Mouse (Mus musculus) midbrain, embryonic 14.5 days (tissue): Measurements from ENCODE around the gene Akr1b8. TPM values are rescaled to one million over a fixed set of nuclear protein-coding genes. Genes with fewer than 3 reads are reported as not detected.
"Not testable (repeated sequence)": the region's sequence is repeated elsewhere in the genome, so short reads cannot be mapped to it uniquely, and the experiment has no call there.

Experiments used
- ATAC-seq: fragments of 200-750 bp; cut with Nextera tagmentation; 2 replicates; pipeline ENCODE4 v1.8.0; 2017; ENCODE audit warnings: moderate number of reproducible peaks, moderate library complexity; ENCODE audit not compliant: low FRiP score, low TSS enrichment
- DNase-seq: peaks from one replicate; pipeline ENCODE4 v3.0.0-alpha.2; 2015
- H3K27ac ChIP-seq: fragments of 300-500 bp; sonication (generic); replicated peaks from 2 replicates; pipeline ENCODE4 v1.5.1; 2014; ENCODE audit warnings: mild to moderate bottlenecking, low read depth, low read length, moderate library complexity
- H3K27me3 ChIP-seq: fragments of 300-500 bp; sonication (generic); 2 replicates; pipeline ENCODE4 v1.6.1; 2014; ENCODE audit warnings: low read length, control low read depth, mixed read lengths; ENCODE audit not compliant: control insufficient read depth, insufficient read depth
- H3K36me3 ChIP-seq: fragments of 300-500 bp; sonication (generic); 2 replicates; pipeline ENCODE4 v1.6.1; 2014; ENCODE audit warnings: low read length, control low read depth; ENCODE audit not compliant: control insufficient read depth, insufficient read depth
- H3K4me1 ChIP-seq: fragments of 300-500 bp; sonication (generic); 2 replicates; pipeline ENCODE4 v1.6.1; 2014; ENCODE audit warnings: mild to moderate bottlenecking, antibody characterized with exemption, low read length, control low read depth; ENCODE audit not compliant: control insufficient read depth, insufficient read depth
- H3K4me2 ChIP-seq: fragments of 300-500 bp; sonication (generic); 2 replicates; pipeline ENCODE4 v1.6.1; 2014; ENCODE audit warnings: mild to moderate bottlenecking, low read length, moderate library complexity
- H3K4me3 ChIP-seq: fragments of 300-500 bp; sonication (generic); replicated peaks from 2 replicates; pipeline ENCODE4 v1.5.1; 2014; ENCODE audit warnings: low read depth, low read length
- H3K9ac ChIP-seq: fragments of 300-500 bp; sonication (generic); replicated peaks from 2 replicates; pipeline ENCODE4 v1.6.1; 2014; ENCODE audit warnings: mild to moderate bottlenecking, low read length, moderate library complexity
- H3K9me3 ChIP-seq: fragments of 300-500 bp; sonication (generic); 2 replicates; pipeline ENCODE4 v1.6.1; 2016; ENCODE audit warnings: low read length, control low read depth, mixed read lengths; ENCODE audit not compliant: control insufficient read depth
- WGBS: fragments of 180-500 bp; shearing (Covaris S2); extraction: QIAGEN DNeasy Blood & Tissue Kit; methylation state at CpG from one replicate; pipeline ENCODE4 v1.1.7; 2014; 5-methylcytosine and 5-hydroxymethylcytosine counted together
- polyA plus RNA-seq: library from polyadenylated mRNA; unstranded; fragments of >200 nt; fragmentation: Nextera tagmentation; extraction: Ambion mirVana; gene quantifications from 2 replicates; pipeline ENCODE4 v1.2.1, GENCODE M21; 2014

The Akr1b8 gene
- polyA plus RNA-seq, 1 experiment from 2014 or later: 4.5 TPM

GRCm38 (mm10) chr6:34400696-34401095, 46.8 kb downstream of the Akr1b8 start:
- H3K27ac ChIP-seq: no peak overlapping the region
- H3K36me3 ChIP-seq: no peaks in the 10 kb centered on the region
- no peaks in the 10 kb centered on the region for H3K4me1 ChIP-seq
- H3K4me3 ChIP-seq: no peak overlapping the region
- no peaks in the 10 kb centered on the region for H3K27me3 ChIP-seq
- H3K9me3 ChIP-seq: no peaks in the 10 kb centered on the region
- no peak overlapping the region for H3K9ac ChIP-seq
- no peak overlapping the region for H3K4me2 ChIP-seq
- no peak for DNase-seq
- no peak for ATAC-seq
- 85% methylated on average over 2 of the region's 2 CpGs for WGBS

GRCm38 (mm10) chr6:34406746-34407145, 52.8 kb downstream of the Akr1b8 start:
- Histone ChIP-seq H3K36me3 (no peaks in the 10 kb centered on the region), H3K9ac (no peak overlapping the region), H3K9me3 (no peaks in the 10 kb centered on the region), H3K4me1 (no peaks in the 10 kb centered on the region), H3K4me3 (no peak overlapping the region), H3K4me2 (no peak overlapping the region), H3K27ac (no peak overlapping the region), H3K27me3 (no peaks in the 10 kb centered on the region)
- 93% methylated on average over 4 of the region's 4 CpGs for WGBS
- no peak for DNase-seq
- no peak for ATAC-seq

- H3K27ac ChIP-seq: no peak overlapping the region
- no peak for ATAC-seq
- H3K9me3 ChIP-seq: no peaks in the 10 kb centered on the region
- H3K9ac ChIP-seq: no peak overlapping the region
- DNase-seq: no peak
- H3K36me3 ChIP-seq: no peaks in the 10 kb centered on the region
- no peaks in the 10 kb centered on the region for H3K27me3 ChIP-seq
- WGBS: 93% methylated on average over 10 of the region's 10 CpGs
- H3K4me1 ChIP-seq: no peaks in the 10 kb centered on the region
- H3K4me3 ChIP-seq: no peak overlapping the region
- H3K4me2 ChIP-seq: no peak overlapping the region
Measured at GRCm38 (mm10) chr6:34407403-34407802, 53.5 kb downstream of the Akr1b8 start.

DNA sequence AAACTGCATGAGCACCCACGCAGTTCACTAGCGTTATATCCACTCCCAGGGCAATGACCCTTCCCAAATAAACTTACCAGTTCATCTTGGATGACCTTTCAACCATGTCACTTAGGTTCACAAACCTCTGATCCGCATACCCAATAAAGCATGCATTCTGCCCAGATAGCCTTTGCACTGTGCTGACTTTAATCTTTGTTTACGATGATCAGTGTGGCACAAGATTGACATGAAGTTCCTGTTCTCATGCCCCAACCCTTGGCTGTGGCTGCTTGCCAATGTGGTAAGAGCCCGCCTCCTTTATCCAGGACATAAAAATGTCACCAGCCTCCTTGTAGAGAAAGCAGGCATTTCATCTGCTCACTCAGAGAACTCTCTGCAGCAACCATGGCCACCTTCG, 58.1 kb downstream of the Akr1b8 start, which contains the start of gene Akr1b7:
TSS of gene Akr1b7 (plus strand) at position 312 of the 400 bp plus-strand sequence.
- ATAC-seq (no peak), DNase-seq (no peak)
- Histone ChIP-seq H3K36me3 (no peaks in the 10 kb centered on the region), H3K4me3 (no peak within 1 kb of the TSS), H3K27ac (no peak within 1 kb of the TSS), H3K9ac (no peak within 1 kb of the TSS), H3K27me3 (no peaks in the 10 kb centered on the region), H3K4me2 (no peak within 1 kb of the TSS), H3K9me3 (no peaks in the 10 kb centered on the region), H3K4me1 (no peaks in the 10 kb centered on the region)
- WGBS: 87% methylated on average over 6 of the region's 6 CpGs

DNA sequence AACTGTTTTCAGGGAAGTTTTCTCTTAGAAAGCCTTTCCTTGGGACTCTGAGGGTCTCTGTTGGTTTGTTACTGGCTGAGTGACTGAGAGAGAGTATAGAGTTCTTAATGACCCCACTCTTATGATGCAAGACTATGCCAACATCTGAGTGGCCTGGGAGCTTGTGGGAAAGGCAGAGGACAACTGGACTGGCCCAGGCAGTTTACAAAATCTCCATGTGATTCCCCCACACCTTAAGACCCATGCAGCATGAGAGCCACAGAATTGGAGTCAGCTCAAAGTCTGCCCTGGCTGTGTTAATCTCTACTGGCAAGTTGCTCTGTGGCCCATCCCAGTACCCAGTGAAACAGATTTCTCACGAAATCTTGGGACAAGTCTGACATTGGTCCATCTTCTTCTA, 58.8 kb downstream of the Akr1b8 start:
- Histone ChIP-seq H3K9me3 (no peaks in the 10 kb centered on the region), H3K36me3 (no peaks in the 10 kb centered on the region), H3K4me2 (no peak overlapping the region), H3K4me3 (no peak overlapping the region), H3K9ac (no peak overlapping the region), H3K4me1 (no peaks in the 10 kb centered on the region), H3K27me3 (no peaks in the 10 kb centered on the region), H3K27ac (no peak overlapping the region)
- DNase-seq: no peak
- no peak for ATAC-seq
- 79% methylated on average over 1 of the region's 1 CpGs for WGBS

DNA sequence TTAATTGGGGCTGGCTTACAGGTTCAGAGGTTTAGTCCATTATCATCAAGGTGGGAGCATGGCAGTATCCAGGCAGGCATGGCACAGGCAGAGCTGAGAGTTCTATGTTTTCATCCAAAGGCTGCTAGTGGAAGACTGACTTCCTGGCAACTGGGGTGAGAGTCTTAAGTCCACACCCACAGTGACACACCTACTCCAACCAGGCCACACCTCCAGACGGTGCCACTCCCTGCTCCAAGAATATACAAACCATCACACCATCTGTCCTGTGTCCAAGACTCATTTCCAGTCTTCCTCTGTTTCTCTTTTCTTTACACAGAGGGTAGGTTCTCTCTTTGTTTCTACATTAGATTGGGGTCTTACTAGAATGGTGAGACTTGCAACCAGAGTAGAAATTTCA, 59.5 kb downstream of the Akr1b8 start:
- not testable (repeated sequence) for H3K9ac ChIP-seq, H3K4me2 ChIP-seq, H3K4me1 ChIP-seq, ATAC-seq, H3K27me3 ChIP-seq, DNase-seq, H3K27ac ChIP-seq, H3K9me3 ChIP-seq, H3K4me3 ChIP-seq, H3K36me3 ChIP-seq
- WGBS: 67% methylated on average over 1 of the region's 1 CpGs

GRCm38 (mm10) chr6:34416521-34416920, 62.6 kb downstream of the Akr1b8 start:
- H3K4me1 ChIP-seq: no peaks in the 10 kb centered on the region
- H3K27me3 ChIP-seq: no peaks in the 10 kb centered on the region
- ATAC-seq (no peak), DNase-seq (no peak)
- 97% methylated on average over 2 of the region's 2 CpGs for WGBS
- H3K9me3 ChIP-seq: no peaks in the 10 kb centered on the region
- no peak overlapping the region for H3K9ac ChIP-seq
- no peak overlapping the region for H3K4me2 ChIP-seq
- H3K36me3 ChIP-seq: no peaks in the 10 kb centered on the region
- H3K4me3 ChIP-seq: no peak overlapping the region
- no peak overlapping the region for H3K27ac ChIP-seq

Other genes with a start within 250 kb of the Akr1b8 start
- gene Slc35b4, start 177.0 kb upstream of the Akr1b8 start, polyA plus RNA-seq: 33.3 and 40.1 TPM in 2 replicates
- gene Akr1b3, start 36.6 kb upstream of the Akr1b8 start, polyA plus RNA-seq: 95.2 and 106 TPM in 2 replicates
- gene Akr1b10, start 30.1 kb downstream of the Akr1b8 start, polyA plus RNA-seq: 7.7 and 9.1 TPM in 2 replicates
- gene Akr1b7, start 58.2 kb downstream of the Akr1b8 start, polyA plus RNA-seq: not detected in 2 replicates
- 94.2 and 94.6 TPM in 2 replicates for gene Bpgm, start 122.1 kb downstream of the Akr1b8 start, polyA plus RNA-seq
- 26.9 and 50.0 TPM in 2 replicates for gene Cald1, start 244.4 kb downstream of the Akr1b8 start, polyA plus RNA-seq